Mouse (Mus musculus): ENCODE measurements around the gene Lsm10. TPM values are rescaled to one million over a fixed set of nuclear protein-coding genes. Genes with fewer than 3 reads are reported as not detected.

The Lsm10 gene
- polyA plus RNA-seq, 2 experiments: 20.3 to 25.9 TPM

DNA sequence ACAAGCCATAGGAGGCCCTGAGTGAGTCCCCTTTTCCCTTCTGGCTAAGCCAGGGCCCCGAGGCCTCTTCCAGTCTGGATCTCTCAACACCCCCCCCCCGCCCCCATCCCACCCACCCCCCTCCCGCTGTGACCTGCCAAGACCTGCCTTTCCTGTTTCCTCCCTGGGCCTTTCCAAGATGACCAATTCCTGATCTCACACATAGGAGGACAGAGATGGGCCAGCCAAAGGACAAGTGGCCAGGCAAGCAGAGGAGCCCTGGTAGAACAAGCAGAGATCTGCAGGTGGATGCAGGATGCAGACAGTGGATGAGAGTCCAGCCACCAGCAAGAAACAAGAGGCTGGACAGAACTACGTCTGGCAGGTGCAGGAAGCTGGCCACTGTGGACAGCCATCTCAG is 49.0 kb downstream of the Lsm10 start:
- no peak for DNase-seq (ENCODE audit: low read depth in 3 of 3, low spot score in 3 of 3)
- no peak for ATAC-seq (ENCODE audit: insufficient read depth)
- H3K4me3 ChIP-seq (ENCODE audit: insufficient read depth in 1 of 2, low read depth in 2 of 2, low read length in 2 of 2): no peak overlapping the region
- no peaks in the 10 kb centered on the region for H3K9me3 ChIP-seq (ENCODE audit: control insufficient read depth, low read length)
- WGBS (ENCODE audit: insufficient replicate concordance): 35% methylated on average over 4 of the region's 4 CpGs
- H3K4me2 ChIP-seq (ENCODE audit: low read depth): no peak overlapping the region
- no peak overlapping the region for H3K9ac ChIP-seq (replicated peaks)
- H3K36me3 ChIP-seq (replicated peaks; ENCODE audit: control insufficient read depth, insufficient read depth, low read depth): no peaks in the 10 kb centered on the region
- peaks cover 31% of the 10 kb centered on the region for H3K27me3 ChIP-seq (ENCODE audit: control insufficient read depth, insufficient read depth, low read length)
- TF ChIP-seq EP300 (IDR thresholded peaks at IDR 0.05; ENCODE audit: low read depth) (no peak), CTCF (IDR thresholded peaks at IDR 0.05; ENCODE audit: low read depth) (no peak)
- peaks cover 0 to 9% of the 10 kb centered on the region in 2 experiments; a peak in 2 of 4 replicates for H3K4me1 ChIP-seq (replicated peaks; ENCODE audit: control insufficient read depth in 2 of 2, insufficient read depth in 2 of 2, low read length in 1 of 2)
- H3K27ac ChIP-seq: no peak overlapping the region

DNA sequence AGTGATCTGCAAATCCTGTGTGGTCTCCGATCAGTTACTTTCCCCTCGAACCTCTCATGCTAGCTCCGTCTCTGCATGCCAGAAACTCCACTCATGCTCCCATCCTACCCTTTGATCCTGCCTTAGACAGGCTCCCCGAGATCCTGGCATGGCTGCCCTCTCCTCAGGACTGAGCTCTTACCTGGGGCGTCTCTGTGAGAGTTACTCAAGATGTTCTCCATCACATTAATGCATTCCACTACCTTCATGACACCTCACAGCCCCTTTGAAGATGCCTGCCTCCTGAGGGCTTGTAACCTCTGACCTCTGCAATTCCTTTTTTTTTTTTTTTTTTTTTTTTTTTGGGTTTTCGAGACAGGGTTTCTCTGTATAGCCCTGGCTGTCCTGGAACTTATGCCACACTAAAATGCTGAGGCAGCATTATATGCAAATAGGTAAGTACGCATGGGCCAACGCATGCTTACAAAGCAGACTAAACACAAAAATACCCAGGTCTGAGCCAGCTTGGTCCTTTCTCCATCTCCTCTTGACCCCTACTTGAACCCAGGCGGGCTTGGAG is 50.6 kb downstream of the Lsm10 start:
- 59% methylated on average over 9 of the region's 9 CpGs for WGBS (ENCODE audit: insufficient replicate concordance)
- Histone ChIP-seq H3K27ac (no peak overlapping the region), H3K9ac (replicated peaks) (no peak overlapping the region), H3K4me2 (ENCODE audit: low read depth) (peak overlapping the region; percentile 57), H3K9me3 (ENCODE audit: control insufficient read depth, low read length) (no peaks in the 10 kb centered on the region), H3K36me3 (replicated peaks; ENCODE audit: control insufficient read depth, insufficient read depth, low read depth) (no peaks in the 10 kb centered on the region), H3K27me3 (ENCODE audit: control insufficient read depth, insufficient read depth, low read length) (peaks cover 31% of the 10 kb centered on the region), H3K4me3 (ENCODE audit: insufficient read depth in 1 of 2, low read depth in 2 of 2, low read length in 2 of 2) (no peak overlapping the region), H3K4me1 (replicated peaks; ENCODE audit: control insufficient read depth in 2 of 2, insufficient read depth in 2 of 2, low read length in 1 of 2) (peaks cover 0 to 12% of the 10 kb centered on the region in 2 experiments; a peak in 2 of 4 replicates)
- TF ChIP-seq CTCF (IDR thresholded peaks at IDR 0.05; ENCODE audit: low read depth) (no peak), EP300 (IDR thresholded peaks at IDR 0.05; ENCODE audit: low read depth) (no peak)
- ATAC-seq (ENCODE audit: insufficient read depth) (no peak), DNase-seq (ENCODE audit: low read depth in 3 of 3, low spot score in 3 of 3) (no peak)

DNA sequence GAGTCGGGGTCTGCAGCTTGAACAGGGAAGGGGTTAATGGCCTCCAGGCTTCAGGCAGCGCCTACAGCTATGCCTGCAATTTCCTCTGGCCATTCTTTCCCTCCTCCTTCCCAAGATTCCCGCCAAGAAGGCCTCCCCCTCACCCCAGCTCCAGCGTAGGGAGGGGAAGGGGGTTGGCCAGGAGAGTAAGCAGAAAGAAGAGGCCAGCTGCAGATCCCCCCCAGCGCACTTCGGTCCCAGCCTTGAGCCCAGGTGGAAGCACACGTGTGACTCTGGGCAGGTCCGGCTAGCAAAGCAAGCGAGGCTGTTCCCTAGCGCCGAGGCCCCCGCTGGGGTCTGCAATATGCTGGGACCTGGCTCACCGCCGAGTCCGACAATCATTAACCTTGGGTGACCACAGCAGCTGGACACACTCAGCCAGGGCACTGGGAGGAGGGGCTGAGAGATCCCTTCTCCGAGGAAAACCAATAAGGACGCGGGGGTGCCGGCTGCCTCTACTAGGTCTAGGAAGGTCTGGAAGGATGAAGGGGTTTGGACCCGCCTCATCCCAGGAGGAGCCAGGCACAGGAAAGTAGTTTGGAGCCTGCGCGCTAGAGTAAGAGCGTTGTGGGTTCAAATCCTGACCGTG is 51.2 kb downstream of the Lsm10 start, which contains the start of gene Eva1b:
TSS of gene Eva1b (plus strand) at position 212 of the 628 bp plus-strand sequence.
- peak within 1 kb of the TSS; percentile 41 to 44 for H3K4me3 ChIP-seq (ENCODE audit: insufficient read depth in 1 of 2, low read depth in 2 of 2, low read length in 2 of 2)
- H3K4me1 ChIP-seq (replicated peaks; ENCODE audit: control insufficient read depth in 2 of 2, insufficient read depth in 2 of 2, low read length in 1 of 2): peaks cover 0 to 12% of the 10 kb centered on the region in 2 experiments; a peak in 2 of 4 replicates
- ATAC-seq (ENCODE audit: insufficient read depth) (peak; percentile 62; the same call in 1 of the 2 replicates), DNase-seq (ENCODE audit: low read depth in 3 of 3, low spot score in 3 of 3) (peak in 1 of 3 experiments; percentile 38)
- H3K36me3 ChIP-seq (replicated peaks; ENCODE audit: control insufficient read depth, insufficient read depth, low read depth): no peaks in the 10 kb centered on the region
- no peaks in the 10 kb centered on the region for H3K9me3 ChIP-seq (ENCODE audit: control insufficient read depth, low read length)
- TF ChIP-seq EP300 (IDR thresholded peaks at IDR 0.05; ENCODE audit: low read depth): no peak
- TF ChIP-seq CTCF (IDR thresholded peaks at IDR 0.05; ENCODE audit: low read depth): no peak
- H3K9ac ChIP-seq (replicated peaks): no peak within 1 kb of the TSS
- H3K27me3 ChIP-seq (ENCODE audit: control insufficient read depth, insufficient read depth, low read length): peaks cover 31% of the 10 kb centered on the region
- H3K4me2 ChIP-seq (ENCODE audit: low read depth): peak within 1 kb of the TSS; percentile 57
- no peak within 1 kb of the TSS for H3K27ac ChIP-seq
- 20% methylated on average over 24 of the region's 24 CpGs for WGBS (ENCODE audit: insufficient replicate concordance)

Other genes starting within 250 kb of the Lsm10 start
- 3.1 and 3.6 TPM in 2 replicates for gene Csf3r, start 72.1 kb upstream of the Lsm10 start, polyA plus RNA-seq (2012; rRNA removed)
- gene Csf3r, start 72.1 kb upstream of the Lsm10 start, polyA plus RNA-seq (2014; fragmentation: Nextera tagmentation; extraction: Ambion mirVana): 2.1 and 2.7 TPM in 2 replicates
- 23.3 and 41.3 TPM in 2 replicates for gene Mrps15, start 49.7 kb upstream of the Lsm10 start, polyA plus RNA-seq (2012; rRNA removed)
- 88.4 and 99.5 TPM in 2 replicates for gene Mrps15, start 49.7 kb upstream of the Lsm10 start, polyA plus RNA-seq (2014; fragmentation: Nextera tagmentation; extraction: Ambion mirVana)
- 0.29 and 0.31 TPM in 2 replicates for gene Oscp1, start 38.1 kb upstream of the Lsm10 start, polyA plus RNA-seq (2012; rRNA removed)
- gene Oscp1, start 38.1 kb upstream of the Lsm10 start, polyA plus RNA-seq (2014; fragmentation: Nextera tagmentation; extraction: Ambion mirVana): 1.4 and 1.8 TPM in 2 replicates
- gene Stk40, start 7.3 kb downstream of the Lsm10 start, polyA plus RNA-seq (2012; rRNA removed): 4.3 and 5.6 TPM in 2 replicates
- 8.2 and 9.0 TPM in 2 replicates for gene Stk40, start 7.3 kb downstream of the Lsm10 start, polyA plus RNA-seq (2014; fragmentation: Nextera tagmentation; extraction: Ambion mirVana)
- 11.9 and 14.8 TPM in 2 replicates for gene Eva1b, start 51.1 kb downstream of the Lsm10 start, polyA plus RNA-seq (2012; rRNA removed)
- gene Eva1b, start 51.1 kb downstream of the Lsm10 start, polyA plus RNA-seq (2014; fragmentation: Nextera tagmentation; extraction: Ambion mirVana): 11.0 and 12.0 TPM in 2 replicates
- gene Sh3d21, start 66.9 kb downstream of the Lsm10 start, polyA plus RNA-seq (2012; rRNA removed): 0.46 and 0.53 TPM in 2 replicates
- gene Sh3d21, start 66.9 kb downstream of the Lsm10 start, polyA plus RNA-seq (2014; fragmentation: Nextera tagmentation; extraction: Ambion mirVana): 0.77 and 0.93 TPM in 2 replicates
- gene Thrap3, start 106.1 kb downstream of the Lsm10 start, polyA plus RNA-seq (2012; rRNA removed): 39.2 and 62.6 TPM in 2 replicates
- 77.9 and 84.2 TPM in 2 replicates for gene Thrap3, start 106.1 kb downstream of the Lsm10 start, polyA plus RNA-seq (2014; fragmentation: Nextera tagmentation; extraction: Ambion mirVana)
- 8.6 and 9.4 TPM in 2 replicates for gene Map7d1, start 159.7 kb downstream of the Lsm10 start, polyA plus RNA-seq (2012; rRNA removed)
- 4.9 and 6.1 TPM in 2 replicates for gene Map7d1, start 159.7 kb downstream of the Lsm10 start, polyA plus RNA-seq (2014; fragmentation: Nextera tagmentation; extraction: Ambion mirVana)
- 16.3 and 23.4 TPM in 2 replicates for gene Trappc3, start 165.7 kb downstream of the Lsm10 start, polyA plus RNA-seq (2012; rRNA removed)
- 8.8 and 9.2 TPM in 2 replicates for gene Trappc3, start 165.7 kb downstream of the Lsm10 start, polyA plus RNA-seq (2014; fragmentation: Nextera tagmentation; extraction: Ambion mirVana)
- gene Col8a2, start 190.2 kb downstream of the Lsm10 start, polyA plus RNA-seq (2012; rRNA removed): 0.15 and 0.28 TPM in 2 replicates
- gene Col8a2, start 190.2 kb downstream of the Lsm10 start, polyA plus RNA-seq (2014; fragmentation: Nextera tagmentation; extraction: Ambion mirVana): 0.25 and 0.52 TPM in 2 replicates
- gene Adprhl2, start 225.1 kb downstream of the Lsm10 start, polyA plus RNA-seq (2012; rRNA removed): 15.4 TPM in 2 replicates
- 15.4 and 18.4 TPM in 2 replicates for gene Adprhl2, start 225.1 kb downstream of the Lsm10 start, polyA plus RNA-seq (2014; fragmentation: Nextera tagmentation; extraction: Ambion mirVana)
- 0.45 and 0.85 TPM in 2 replicates for gene Tekt2, start 229.1 kb downstream of the Lsm10 start, polyA plus RNA-seq (2012; rRNA removed)
- 0.39 and 0.44 TPM in 2 replicates for gene Tekt2, start 229.1 kb downstream of the Lsm10 start, polyA plus RNA-seq (2014; fragmentation: Nextera tagmentation; extraction: Ambion mirVana)